Mouse (Mus musculus): ENCODE measurements around the gene Itih2. TPM values are rescaled to one million over a fixed set of nuclear protein-coding genes. Genes with fewer than 3 reads are reported as not detected.

Gene Itih2
- 0.10 and 0.29 TPM in 2 replicates for polyA plus RNA-seq (2015; fragmentation: Nextera tagmentation; extraction: Ambion mirVana)

DNA sequence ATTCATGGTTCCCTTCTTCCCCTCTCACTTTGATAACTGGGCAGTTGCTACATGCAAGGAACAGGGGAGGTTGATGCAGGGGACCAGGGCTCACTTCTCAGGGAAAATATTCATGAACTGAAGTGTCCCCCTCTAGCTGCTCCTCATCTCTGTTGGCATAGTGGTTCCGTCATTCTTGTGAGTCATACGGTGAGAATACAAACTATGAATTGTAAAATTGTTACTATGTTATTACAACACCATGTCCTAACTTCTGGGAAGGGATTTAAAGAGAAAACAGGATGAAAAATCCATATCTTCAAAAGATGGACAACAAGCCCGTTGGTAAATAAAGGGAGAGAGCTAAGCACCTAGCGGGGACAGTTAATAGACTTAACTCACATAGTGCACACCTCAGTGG, at the start of gene Itih2:
Itih2 (minus strand) TSS at position 101 of the 400 bp plus-strand sequence.

DNA sequence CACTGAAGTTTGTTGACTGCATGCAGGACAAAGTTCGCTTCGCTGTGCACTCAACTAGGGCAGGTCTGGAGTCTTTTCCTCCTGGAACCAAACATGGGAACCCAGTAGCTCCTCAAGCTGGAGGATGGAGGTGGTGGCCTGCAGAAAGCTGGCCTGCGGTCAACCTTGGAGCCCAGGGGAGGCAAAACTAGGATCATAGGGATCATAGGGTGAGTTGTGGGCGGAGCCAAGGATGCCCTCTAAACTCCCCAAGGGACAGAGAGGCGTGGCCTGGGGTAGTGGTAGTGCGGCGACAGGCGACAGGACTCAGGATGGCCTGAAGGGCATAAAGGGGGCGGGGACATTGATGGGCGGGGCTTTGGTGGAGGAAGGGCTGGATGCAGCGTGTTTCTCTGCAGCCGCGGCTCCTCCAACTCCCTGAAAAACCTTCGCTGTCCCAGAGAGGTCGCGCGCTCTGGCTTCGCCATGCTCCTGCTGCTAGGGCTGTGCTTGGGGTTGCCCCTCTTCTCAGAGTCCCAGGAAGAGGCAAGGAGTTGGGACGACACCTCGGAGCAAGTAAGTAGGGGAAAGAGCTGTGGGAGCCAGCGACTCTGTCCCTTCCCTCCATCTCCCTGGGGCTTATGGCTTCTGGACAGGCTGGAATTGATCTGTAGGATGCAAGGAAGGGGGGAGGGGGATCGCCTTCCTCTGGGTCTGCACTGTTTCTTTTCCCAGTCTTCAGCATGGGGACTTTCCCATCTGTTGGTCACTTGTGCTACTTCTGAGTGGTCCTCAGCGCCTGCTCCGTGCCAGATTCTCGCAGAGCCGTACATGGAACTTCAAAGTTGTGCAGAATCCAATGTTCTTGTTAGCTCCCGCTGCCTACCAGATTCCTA, 22.2 kb upstream of the Itih2 start, which contains the start of gene Itih5:
Itih5 (plus strand) TSS at position 371 of the 875 bp plus-strand sequence.

DNA sequence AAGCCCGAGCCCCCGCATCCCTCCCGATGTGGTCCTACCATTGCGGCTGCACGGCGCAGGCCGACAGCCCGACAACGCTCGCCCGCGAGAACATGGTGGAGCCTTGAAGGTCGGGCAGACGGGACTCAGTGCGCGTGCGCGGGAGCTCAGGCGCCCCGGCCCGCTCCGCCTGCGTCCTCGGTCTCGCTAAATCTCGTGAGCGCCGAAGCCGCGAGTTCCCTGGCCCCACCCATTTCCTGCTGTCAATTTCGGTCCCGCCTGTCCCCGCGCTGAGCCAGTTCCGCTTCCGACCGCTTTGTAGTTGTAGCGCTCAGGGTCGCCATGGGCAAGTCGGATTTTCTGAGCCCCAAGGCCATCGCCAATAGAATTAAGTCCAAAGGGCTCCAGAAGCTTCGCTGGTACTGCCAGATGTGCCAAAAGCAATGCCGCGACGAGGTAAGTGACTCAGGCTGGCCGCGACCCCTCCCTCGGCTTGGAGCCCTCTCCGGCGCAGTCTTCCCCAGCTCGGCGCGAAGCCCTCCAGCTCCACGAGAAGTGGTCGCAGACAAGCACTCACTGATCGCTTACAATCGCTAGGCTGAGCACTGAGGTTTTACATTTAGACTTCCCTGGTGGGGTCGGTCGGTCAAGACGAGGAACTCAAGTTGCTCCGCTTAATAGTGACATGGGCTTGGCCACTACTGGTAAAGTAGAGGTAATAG, 50.7 kb downstream of the Itih2 start, which contains the start of the genes Atp5c1 and Kin:
Atp5c1 (minus strand) TSS at position 201 of the 701 bp plus-strand sequence.
Kin (plus strand) TSS at position 284 of the 701 bp plus-strand sequence.

DNA sequence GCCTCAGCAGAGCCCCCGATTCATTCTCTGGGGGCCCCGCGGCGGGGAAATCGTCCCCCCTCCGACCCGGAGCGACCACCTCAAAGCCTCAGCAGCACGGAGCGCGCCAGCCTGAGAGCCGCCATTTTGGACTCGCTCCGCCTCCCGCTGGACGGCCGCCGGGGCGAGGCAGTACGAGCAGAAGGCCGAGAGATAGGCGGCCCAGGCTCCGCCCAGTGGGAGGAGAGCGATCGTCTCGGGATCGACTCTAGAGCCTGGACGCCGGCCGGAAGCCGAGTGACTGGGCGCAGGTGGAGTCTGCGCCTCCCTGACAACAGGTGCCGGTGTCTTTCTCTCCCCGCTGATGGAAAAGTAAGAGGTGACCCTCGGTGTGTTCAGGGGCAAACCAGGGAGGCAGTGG, 82.7 kb downstream of the Itih2 start, which contains the start of gene Taf3:
Taf3 (minus strand) TSS at position 136 of the 400 bp plus-strand sequence.

Other genes starting within 250 kb of the Itih2 start
- gene 9230102O04Rik, start 241.9 kb downstream of the Itih2 start, polyA plus RNA-seq (2015; fragmentation: Nextera tagmentation; extraction: Ambion mirVana): not detected in 2 replicates
- 0.56 and 2.4 TPM in 2 replicates for gene Gata3, start 241.4 kb downstream of the Itih2 start, polyA plus RNA-seq (2015; fragmentation: Nextera tagmentation; extraction: Ambion mirVana)
- 5.7 and 5.8 TPM in 2 replicates for gene Taf3, start 82.8 kb downstream of the Itih2 start, polyA plus RNA-seq (2015; fragmentation: Nextera tagmentation; extraction: Ambion mirVana)
- 1,248 and 1,375 TPM in 2 replicates for gene Atp5c1, start 50.9 kb downstream of the Itih2 start, polyA plus RNA-seq (2015; fragmentation: Nextera tagmentation; extraction: Ambion mirVana)
- 14.5 and 18.2 TPM in 2 replicates for gene Kin, start 50.8 kb downstream of the Itih2 start, polyA plus RNA-seq (2015; fragmentation: Nextera tagmentation; extraction: Ambion mirVana)
- 25.0 and 25.5 TPM in 2 replicates for gene Itih5, start 22.2 kb upstream of the Itih2 start, polyA plus RNA-seq (2015; fragmentation: Nextera tagmentation; extraction: Ambion mirVana)
- gene Sfmbt2, start 239.1 kb upstream of the Itih2 start, polyA plus RNA-seq (2015; fragmentation: Nextera tagmentation; extraction: Ambion mirVana): 0.37 and 0.54 TPM in 2 replicates

Data from skeletal muscle tissue, postnatal 0 days (tissue).